Mouse (Mus musculus) midbrain, embryonic 10.5 days (tissue): ENCODE measurements around the gene Notch2. TPM values are rescaled to one million over a fixed set of nuclear protein-coding genes. Genes with fewer than 3 reads are reported as not detected.
A peak's percentile ranks its signal among the peaks of the same experiment; 100 is the strongest.

Source experiments
- DNase-seq: peaks from one replicate; pipeline ENCODE4 v3.0.0-alpha.2; 2017; ENCODE audit warnings: low spot score
- H3K27ac ChIP-seq: fragments of 300-500 bp; sonication (generic); replicated peaks from 2 replicates; pipeline ENCODE4 v1.5.1; 2016; ENCODE audit warnings: mild to moderate bottlenecking
- H3K27me3 ChIP-seq: fragments of 300-500 bp; sonication (generic); 2 replicates; pipeline ENCODE4 v1.6.1; 2016; ENCODE audit warnings: low read depth, mild to moderate bottlenecking; ENCODE audit not compliant: poor library complexity, severe bottlenecking
- H3K36me3 ChIP-seq: fragments of 300-500 bp; sonication (generic); 2 replicates; pipeline ENCODE4 v1.6.1; 2016; ENCODE audit warnings: mild to moderate bottlenecking, moderate library complexity
- H3K4me1 ChIP-seq: fragments of 300-500 bp; sonication (generic); 2 replicates; pipeline ENCODE4 v1.6.1; 2016
- H3K4me3 ChIP-seq: fragments of 300-500 bp; sonication (generic); 2 replicates; pipeline ENCODE4 v1.5.1; 2016; ENCODE audit warnings: mild to moderate bottlenecking, moderate library complexity
- H3K9me3 ChIP-seq: fragments of 300-500 bp; sonication (generic); replicated peaks from 2 replicates; pipeline ENCODE4 v1.6.1; 2016; ENCODE audit warnings: mild to moderate bottlenecking
- WGBS: fragments of 180-500 bp; shearing (Covaris S2); methylation state at CpG from one replicate; pipeline ENCODE4 v1.1.7; 2016; 5-methylcytosine and 5-hydroxymethylcytosine counted together
- polyA plus RNA-seq: library from polyadenylated mRNA; unstranded; fragments of >200 nt; fragmentation: Nextera tagmentation; extraction: Ambion mirVana; gene quantifications from 2 replicates; pipeline ENCODE4 v1.2.1, GENCODE M21; 2016

Notch2 gene
- polyA plus RNA-seq, 1 experiment from 2014 or later: 16.6 TPM

- DNase-seq: no peak
- WGBS: 63% methylated on average over 6 of the region's 6 CpGs
- Histone ChIP-seq H3K4me1 (peaks cover 18% of the 10 kb centered on the region), H3K4me3 (no peak overlapping the region), H3K36me3 (peaks cover 71% of the 10 kb centered on the region), H3K27me3 (no peaks in the 10 kb centered on the region), H3K27ac (no peak overlapping the region), H3K9me3 (no peaks in the 10 kb centered on the region)
Observed at GRCm38 (mm10) chr3:98074622-98075231, 61.4 kb downstream of the Notch2 start.

GRCm38 (mm10) chr3:98077866-98078265 is 64.5 kb downstream of the Notch2 start:
- no peaks in the 10 kb centered on the region for H3K27me3 ChIP-seq
- no peak for DNase-seq
- H3K4me1 ChIP-seq: peaks cover 14% of the 10 kb centered on the region
- no peaks in the 10 kb centered on the region for H3K9me3 ChIP-seq
- H3K4me3 ChIP-seq: no peak overlapping the region
- 85% methylated on average over 5 of the region's 5 CpGs for WGBS
- peaks cover 65% of the 10 kb centered on the region for H3K36me3 ChIP-seq
- no peak overlapping the region for H3K27ac ChIP-seq

- Histone ChIP-seq H3K36me3 (peaks cover 65% of the 10 kb centered on the region), H3K27ac (no peak overlapping the region), H3K4me1 (peaks cover 14% of the 10 kb centered on the region), H3K4me3 (no peak overlapping the region), H3K9me3 (no peaks in the 10 kb centered on the region), H3K27me3 (no peaks in the 10 kb centered on the region)
- WGBS: 88% methylated on average over 1 of the region's 1 CpGs
- no peak for DNase-seq
Observed at GRCm38 (mm10) chr3:98078816-98079215, 65.5 kb downstream of the Notch2 start.

GRCm38 (mm10) chr3:98079601-98080215 is 66.4 kb downstream of the Notch2 start:
- no peak for DNase-seq
- H3K9me3 ChIP-seq: no peaks in the 10 kb centered on the region
- 96% methylated on average over 2 of the region's 2 CpGs for WGBS
- H3K27ac ChIP-seq: no peak overlapping the region
- peaks cover 64% of the 10 kb centered on the region for H3K36me3 ChIP-seq
- H3K27me3 ChIP-seq: no peaks in the 10 kb centered on the region
- no peak overlapping the region for H3K4me3 ChIP-seq
- H3K4me1 ChIP-seq: peaks cover 18% of the 10 kb centered on the region

- Histone ChIP-seq H3K4me3 (no peak overlapping the region), H3K36me3 (peaks cover 59% of the 10 kb centered on the region), H3K9me3 (no peaks in the 10 kb centered on the region), H3K27ac (no peak overlapping the region), H3K4me1 (peaks cover 18% of the 10 kb centered on the region), H3K27me3 (no peaks in the 10 kb centered on the region)
- WGBS: 96% methylated on average over 4 of the region's 4 CpGs
- no peak for DNase-seq
Observed at GRCm38 (mm10) chr3:98080630-98081029, 67.3 kb downstream of the Notch2 start.

GRCm38 (mm10) chr3:98082188-98082587 is 68.9 kb downstream of the Notch2 start:
- H3K27ac ChIP-seq: no peak overlapping the region
- DNase-seq: no peak
- H3K9me3 ChIP-seq: no peaks in the 10 kb centered on the region
- 83% methylated on average over 3 of the region's 3 CpGs for WGBS
- H3K4me1 ChIP-seq: peaks cover 31% of the 10 kb centered on the region
- H3K27me3 ChIP-seq: no peaks in the 10 kb centered on the region
- peaks cover 65% of the 10 kb centered on the region for H3K36me3 ChIP-seq
- H3K4me3 ChIP-seq: no peak overlapping the region

- Histone ChIP-seq H3K27me3 (no peaks in the 10 kb centered on the region), H3K4me1 (peaks cover 30% of the 10 kb centered on the region), H3K4me3 (no peak overlapping the region), H3K27ac (no peak overlapping the region), H3K9me3 (no peaks in the 10 kb centered on the region), H3K36me3 (peaks cover 65% of the 10 kb centered on the region)
- WGBS: 94% methylated on average over 3 of the region's 3 CpGs
- DNase-seq: no peak
Observed at GRCm38 (mm10) chr3:98082972-98083371, 69.6 kb downstream of the Notch2 start.

- WGBS: 77% methylated on average over 8 of the region's 8 CpGs
- Histone ChIP-seq H3K9me3 (no peaks in the 10 kb centered on the region), H3K27me3 (no peaks in the 10 kb centered on the region), H3K4me3 (no peak overlapping the region), H3K36me3 (peaks cover 58% of the 10 kb centered on the region), H3K27ac (no peak overlapping the region; the same call in 1 of the 2 replicates), H3K4me1 (peaks cover 30% of the 10 kb centered on the region)
- no peak for DNase-seq
Observed at GRCm38 (mm10) chr3:98084061-98084655, 70.8 kb downstream of the Notch2 start.

- DNase-seq: no peak
- H3K4me3 ChIP-seq: no peak overlapping the region
- H3K27ac ChIP-seq: no peak overlapping the region
- H3K4me1 ChIP-seq: peaks cover 33% of the 10 kb centered on the region
- WGBS: 85% methylated on average over 13 of the region's 13 CpGs
- no peaks in the 10 kb centered on the region for H3K27me3 ChIP-seq
- no peaks in the 10 kb centered on the region for H3K9me3 ChIP-seq
- peaks cover 58% of the 10 kb centered on the region for H3K36me3 ChIP-seq
Observed at GRCm38 (mm10) chr3:98084870-98085269, 71.5 kb downstream of the Notch2 start.

GRCm38 (mm10) chr3:98085812-98086268 is 72.5 kb downstream of the Notch2 start:
- Histone ChIP-seq H3K27me3 (no peaks in the 10 kb centered on the region), H3K36me3 (peaks cover 55% of the 10 kb centered on the region), H3K27ac (peak overlapping the region; percentile 61), H3K4me3 (no peak overlapping the region), H3K4me1 (peaks cover 36% of the 10 kb centered on the region), H3K9me3 (no peaks in the 10 kb centered on the region)
- DNase-seq: no peak
- 58% methylated on average over 5 of the region's 5 CpGs for WGBS

GRCm38 (mm10) chr3:98086441-98086840 is 73.1 kb downstream of the Notch2 start:
- peaks cover 37% of the 10 kb centered on the region for H3K4me1 ChIP-seq
- H3K4me3 ChIP-seq: no peak overlapping the region
- H3K36me3 ChIP-seq: peaks cover 57% of the 10 kb centered on the region
- no peaks in the 10 kb centered on the region for H3K27me3 ChIP-seq
- 76% methylated on average over 4 of the region's 4 CpGs for WGBS
- no peaks in the 10 kb centered on the region for H3K9me3 ChIP-seq
- no peak for DNase-seq
- no peak overlapping the region for H3K27ac ChIP-seq

GRCm38 (mm10) chr3:98086860-98087259 is 73.5 kb downstream of the Notch2 start:
- no peak for DNase-seq
- H3K9me3 ChIP-seq: no peaks in the 10 kb centered on the region
- WGBS: 89% methylated on average over 5 of the region's 5 CpGs
- peaks cover 56% of the 10 kb centered on the region for H3K36me3 ChIP-seq
- H3K4me1 ChIP-seq: peaks cover 41% of the 10 kb centered on the region
- H3K27ac ChIP-seq: no peak overlapping the region; the same call in 1 of the 2 replicates
- H3K27me3 ChIP-seq: no peaks in the 10 kb centered on the region
- no peak overlapping the region for H3K4me3 ChIP-seq

- Histone ChIP-seq H3K4me3 (no peak overlapping the region), H3K4me1 (peaks cover 48% of the 10 kb centered on the region), H3K27ac (no peak overlapping the region), H3K27me3 (no peaks in the 10 kb centered on the region), H3K9me3 (no peaks in the 10 kb centered on the region), H3K36me3 (peaks cover 49% of the 10 kb centered on the region)
- WGBS: 88% methylated on average over 3 of the region's 3 CpGs
- no peak for DNase-seq
Observed at GRCm38 (mm10) chr3:98087551-98087950, 74.2 kb downstream of the Notch2 start.
